Mouse (Mus musculus) hematopoietic stem cell, adult 5-6 weeks (primary cell): ENCODE measurements at regions not wholly inside any gene's neighbourhood (a gene's known extent, or its start where the extent isn't known, plus 50 kb on each side); places are given as distances from the start of the nearest gene placed in this dataset.

Experiments used
- ATAC-seq, 2 experiments: fragments of 125-278 bp in 1 of 2; replicated peaks in 1 of 2; 2 replicates each; pipeline ENCODE4 v1.8.0; 2016 to 2017; ENCODE audit warnings: inconsistent platforms in 2 of 2, mild to moderate bottlenecking in 2 of 2, moderate number of reproducible peaks in 2 of 2, low read depth in 1 of 2, moderate TSS enrichment in 1 of 2; ENCODE audit not compliant: low FRiP score in 2 of 2, poor library complexity in 2 of 2, severe bottlenecking in 2 of 2, insufficient read depth in 1 of 2, low TSS enrichment in 1 of 2

DNA sequence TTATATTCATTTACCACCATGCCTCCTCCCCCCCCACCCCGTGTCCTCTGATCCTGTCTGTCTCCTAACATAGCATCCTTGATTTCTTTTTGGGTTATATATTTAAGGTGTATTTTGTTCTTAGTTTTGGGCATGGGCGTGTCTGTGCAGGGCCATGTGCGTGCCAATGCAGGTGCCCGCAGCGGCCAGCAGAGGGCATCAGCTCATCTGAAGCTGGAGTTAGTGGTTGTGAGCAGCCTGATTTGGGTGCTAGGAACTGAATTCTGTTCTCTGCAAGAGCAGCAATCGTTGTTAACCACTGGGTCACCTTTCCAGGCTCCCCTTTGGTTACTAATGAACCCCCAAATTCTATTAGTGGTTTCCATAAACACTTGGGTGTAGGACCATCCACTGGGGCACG, 167.5 kb upstream of the Zfp64 start:
- no peak for ATAC-seq

DNA sequence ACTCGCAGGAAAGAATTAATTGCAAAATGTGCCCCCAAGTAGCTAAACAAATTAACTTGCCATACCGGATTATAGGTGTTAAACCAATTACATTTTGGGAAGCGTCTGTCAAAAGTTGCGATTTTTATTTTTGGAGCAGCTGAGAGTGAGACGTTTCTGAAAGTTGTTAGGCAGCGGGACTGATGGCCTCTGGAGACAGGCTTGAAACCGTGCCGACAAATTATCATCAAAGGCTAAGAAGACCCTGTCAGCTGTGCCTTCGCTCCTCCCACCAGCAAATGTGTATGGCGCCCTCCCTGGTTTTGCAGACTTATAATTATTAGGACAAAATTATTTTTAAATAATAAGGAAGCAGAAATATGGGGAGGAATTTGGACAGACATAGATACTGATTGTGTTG, 161.5 kb upstream of the Zfp64 start:
- no peak for ATAC-seq

DNA sequence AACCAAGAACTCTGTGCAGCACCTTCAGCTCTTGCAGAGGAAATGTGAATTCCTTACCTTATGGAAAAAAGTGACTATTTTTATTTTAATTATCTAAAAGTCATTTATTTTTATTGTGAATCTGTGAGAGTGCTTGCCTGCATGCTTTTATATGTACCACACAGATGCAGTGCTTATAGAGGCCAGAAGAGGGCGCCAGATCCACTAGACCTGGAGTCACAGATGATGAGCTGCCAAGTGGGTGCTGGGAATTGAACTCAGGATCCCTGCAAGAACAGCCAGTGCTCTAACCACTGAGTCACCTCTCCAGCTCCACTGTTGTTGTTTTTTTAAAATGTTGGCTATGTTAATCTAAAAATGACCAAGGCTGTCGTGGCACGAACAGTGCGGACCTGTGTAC, 153.7 kb upstream of the Zfp64 start:
- no peak for ATAC-seq

DNA sequence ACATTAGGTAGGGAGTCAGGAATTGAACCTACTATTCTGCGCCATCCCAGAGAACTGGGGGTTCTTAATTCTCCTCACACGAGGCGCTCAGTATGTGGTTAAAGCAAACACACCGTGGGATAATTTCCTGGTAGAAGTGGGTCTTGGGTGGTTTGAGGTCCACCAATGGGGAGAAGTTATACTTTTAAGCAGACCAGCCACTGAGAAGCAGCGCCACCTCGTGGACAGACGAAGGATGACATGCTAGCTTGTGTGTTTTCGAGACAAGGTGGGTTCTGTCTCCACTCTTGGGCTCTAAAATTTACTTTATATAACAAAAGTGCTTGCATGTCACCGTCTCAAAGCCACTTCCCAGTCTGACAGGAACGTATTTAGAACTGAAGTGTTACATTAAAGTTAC, 152.7 kb upstream of the Zfp64 start:
- peak; percentile 61 to 71; a peak in 3 of 4 replicates for ATAC-seq

DNA sequence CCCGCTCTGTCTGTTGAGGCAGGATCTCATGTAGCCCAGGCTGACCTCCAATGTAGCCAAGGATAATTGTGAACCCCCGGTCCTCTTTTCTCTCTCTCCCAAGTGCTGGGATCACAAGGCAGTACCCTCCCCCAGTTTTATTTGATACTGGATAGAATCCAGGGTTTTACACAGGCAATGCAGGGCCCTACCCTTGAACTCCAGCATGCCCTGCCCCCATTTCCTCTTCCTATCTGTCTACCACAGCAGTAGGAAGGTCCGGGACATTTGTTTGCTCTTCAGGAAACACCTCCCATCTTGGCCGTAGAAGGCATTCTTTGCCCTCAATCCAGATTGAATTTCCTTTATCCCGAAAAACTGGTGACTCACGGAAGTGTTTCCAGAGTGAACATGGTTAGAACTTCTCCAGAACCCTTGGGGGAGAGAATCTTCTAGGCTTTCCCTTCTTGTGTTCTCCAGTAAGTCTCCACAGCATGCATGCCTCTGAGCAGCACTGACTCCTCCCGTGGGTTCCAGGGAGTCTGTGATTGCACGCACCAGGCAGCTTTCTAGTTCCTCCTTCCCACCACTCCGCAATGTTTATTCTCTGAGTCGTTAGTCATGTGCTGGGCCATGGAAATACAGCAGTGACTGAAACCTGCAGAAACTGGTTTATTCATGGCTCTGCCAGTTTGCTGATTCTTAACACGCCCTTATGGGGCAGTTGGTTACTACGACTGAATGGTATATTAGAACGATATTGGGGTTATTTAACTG, 146.3 kb upstream of the Zfp64 start:
- no peak for ATAC-seq

DNA sequence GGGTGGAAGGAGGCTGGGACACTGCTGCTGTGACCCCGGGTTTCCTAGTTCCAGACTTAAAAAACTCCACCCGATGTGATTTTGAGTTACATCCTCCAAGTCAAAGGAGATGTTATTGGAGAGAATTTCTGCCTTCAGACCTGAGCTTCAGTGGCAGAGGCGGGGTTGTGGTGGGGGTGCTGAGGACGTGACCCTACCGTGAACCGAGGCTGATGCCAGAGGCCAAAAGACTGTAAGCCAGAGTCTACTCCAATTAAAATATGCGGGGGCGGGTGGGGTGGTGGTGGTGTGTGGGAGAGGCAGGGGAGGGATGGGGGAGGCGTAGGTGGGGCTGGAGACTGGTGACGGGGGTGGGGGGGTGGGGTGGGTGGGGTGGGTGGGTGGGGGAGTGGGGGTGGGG, 145.1 kb upstream of the Zfp64 start:
- no peak for ATAC-seq

DNA sequence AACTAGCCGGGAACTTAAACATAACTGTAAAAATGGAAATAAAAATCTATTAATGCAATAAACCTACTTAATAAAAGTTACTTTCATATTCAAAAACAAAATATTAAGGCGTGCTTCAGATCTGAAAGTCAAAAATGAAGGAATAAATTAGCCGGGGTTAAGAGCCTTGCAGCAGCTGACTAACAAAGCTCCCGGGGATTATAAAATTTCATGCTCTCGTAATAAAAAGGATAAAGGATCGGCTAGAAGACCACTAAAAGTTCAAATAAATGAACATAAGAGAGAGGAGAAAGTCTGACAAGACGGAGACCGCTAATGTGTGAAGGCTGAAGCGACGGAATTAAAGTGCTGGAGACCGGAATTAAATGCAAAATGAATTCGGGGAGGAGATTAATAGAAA, 144.3 kb upstream of the Zfp64 start:
- no peak for ATAC-seq

DNA sequence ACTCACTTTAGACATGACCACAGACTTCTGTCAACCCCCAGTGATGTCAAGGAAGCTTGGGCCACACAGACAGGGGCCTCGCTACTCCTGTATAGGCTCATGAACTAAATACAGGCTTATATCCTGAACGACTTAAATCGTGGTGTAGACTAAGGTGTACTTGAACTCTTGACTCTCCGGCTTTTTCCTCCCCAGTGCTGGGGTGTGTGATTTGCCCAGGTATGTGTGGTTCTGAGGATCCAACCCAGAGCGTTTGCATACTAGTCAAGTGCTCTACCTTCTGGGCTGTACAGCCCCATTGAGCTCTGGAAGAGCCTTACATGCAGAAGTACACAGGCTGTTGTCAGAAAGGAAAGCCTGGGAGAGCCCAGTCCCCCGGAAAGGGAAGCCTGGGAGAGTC, 143.2 kb upstream of the Zfp64 start:
- ATAC-seq, result no peak

DNA sequence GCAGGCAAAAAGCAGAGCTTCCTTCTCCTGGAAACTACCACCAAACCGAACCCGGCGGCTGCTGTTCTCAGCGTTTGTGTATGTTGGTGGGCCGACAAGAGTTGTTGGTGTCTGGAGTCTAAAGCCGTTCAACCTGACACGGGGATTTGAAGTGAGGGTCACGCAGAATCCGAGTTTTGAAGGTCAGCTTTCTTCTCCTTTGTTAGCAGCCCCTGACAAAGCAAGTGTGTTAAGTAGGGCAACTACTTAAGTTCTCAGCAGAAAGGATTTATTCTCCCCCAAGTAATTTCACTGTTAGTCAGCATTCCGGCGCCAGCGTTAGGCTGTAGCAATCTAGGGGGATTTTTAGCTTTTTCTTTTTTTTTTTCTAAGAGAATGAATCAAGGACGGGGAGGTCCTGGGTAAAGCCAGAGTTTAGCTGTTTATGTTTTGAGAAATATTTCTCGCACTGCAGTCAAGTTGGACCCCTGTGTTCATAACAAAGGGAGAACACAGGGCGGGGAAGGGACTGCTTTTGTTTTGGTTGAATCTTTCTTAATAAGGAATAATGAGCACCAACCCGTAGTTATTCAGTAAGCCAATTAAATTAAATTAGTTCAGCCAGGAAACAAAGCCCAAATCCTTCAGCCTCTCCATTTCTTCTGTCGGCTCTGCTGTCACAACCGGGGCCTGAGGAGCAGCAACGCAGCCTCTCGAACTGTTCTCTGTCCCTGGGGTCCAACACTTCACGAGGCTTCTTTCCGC, 138.8 kb upstream of the Zfp64 start:
- no peak for ATAC-seq

DNA sequence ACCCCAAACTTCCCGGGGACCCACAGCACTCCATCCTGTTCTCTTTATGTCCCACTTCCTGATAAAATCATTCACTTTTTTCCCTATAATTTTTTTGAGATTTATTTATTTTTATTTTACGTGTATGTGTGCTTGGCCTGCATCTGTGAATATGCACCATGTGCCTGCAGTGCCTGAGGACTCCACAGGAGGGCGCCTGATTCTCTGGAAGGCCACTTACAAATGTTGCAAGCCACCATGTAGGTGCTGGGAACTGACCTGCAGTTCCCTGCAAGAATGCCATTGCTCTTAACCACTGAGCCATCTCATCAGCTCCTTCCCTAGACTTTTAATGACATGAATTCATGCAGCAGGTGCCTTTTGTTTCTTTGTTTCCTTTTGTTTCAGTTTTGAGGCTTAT, 134.9 kb upstream of the Zfp64 start:
- ATAC-seq, result no peak

DNA sequence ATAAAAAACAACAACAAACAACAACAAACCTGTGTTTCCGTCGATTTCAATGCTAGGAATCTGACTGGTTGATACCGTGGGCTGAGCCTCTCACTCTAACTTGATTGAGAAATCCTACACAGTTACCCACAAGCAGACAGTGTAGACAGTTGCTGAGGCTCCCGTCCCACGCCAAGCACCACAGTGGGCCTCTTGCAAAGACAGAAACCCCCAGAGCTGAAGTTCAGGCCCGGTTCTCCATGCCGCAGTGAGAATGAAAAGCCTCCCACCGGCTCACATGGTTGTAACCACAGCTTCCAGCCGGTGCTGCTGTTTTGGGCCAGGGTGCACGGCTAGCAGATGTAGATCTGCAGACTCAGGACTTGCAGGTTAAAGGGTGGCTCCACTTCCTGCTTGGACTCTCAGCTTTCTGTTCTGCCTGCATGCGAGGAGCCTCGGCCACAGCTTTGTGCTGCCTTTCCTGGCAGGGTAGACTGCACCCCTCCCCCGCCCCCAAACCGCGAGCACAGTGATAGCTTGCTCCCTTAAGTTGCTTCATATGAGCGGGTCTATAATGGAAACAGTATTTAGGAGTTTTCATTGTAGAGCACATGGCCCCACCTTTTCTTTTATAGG, 133.6 kb upstream of the Zfp64 start:
- peak; percentile 92 to 93 for ATAC-seq

DNA sequence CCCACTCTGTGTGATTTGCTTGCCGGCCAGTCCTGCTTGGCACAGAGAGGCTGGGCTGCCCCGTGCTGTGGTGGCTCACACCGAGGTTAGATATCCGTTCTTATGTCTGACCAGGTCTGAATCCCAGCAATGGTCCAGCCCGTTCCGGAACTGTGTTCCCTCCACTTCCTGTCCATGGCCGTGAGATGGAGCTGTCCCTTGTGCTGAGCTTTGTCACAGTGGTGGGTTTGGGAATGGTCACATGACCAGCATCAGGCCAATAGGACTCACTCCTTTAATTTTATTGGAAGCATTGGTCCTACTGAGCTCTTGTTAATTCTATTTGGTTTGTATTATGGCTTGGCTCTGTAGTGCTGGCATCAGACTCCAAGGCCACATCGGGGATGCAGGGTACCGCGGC, 132.9 kb upstream of the Zfp64 start:
- ATAC-seq, result no peak

DNA sequence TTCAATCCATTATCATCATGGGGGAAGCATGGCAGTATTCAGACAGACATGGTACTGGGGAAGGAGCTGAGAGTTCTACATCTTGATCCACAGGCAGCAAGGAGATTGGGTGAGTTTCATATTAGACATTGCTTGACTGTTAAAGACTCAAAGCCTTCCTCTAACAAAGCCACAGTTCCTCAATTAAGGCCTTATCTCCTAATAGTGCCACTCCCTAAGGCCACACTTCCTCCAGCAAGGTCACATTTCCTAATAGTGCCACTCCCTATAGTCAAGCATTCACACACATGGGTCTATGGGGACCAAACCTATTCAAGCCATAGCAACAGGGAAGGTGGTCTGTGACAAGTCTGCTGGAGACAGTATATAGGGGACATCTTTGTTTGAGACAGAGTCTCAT, 115.9 kb upstream of the Zfp64 start:
- no peak for ATAC-seq

DNA sequence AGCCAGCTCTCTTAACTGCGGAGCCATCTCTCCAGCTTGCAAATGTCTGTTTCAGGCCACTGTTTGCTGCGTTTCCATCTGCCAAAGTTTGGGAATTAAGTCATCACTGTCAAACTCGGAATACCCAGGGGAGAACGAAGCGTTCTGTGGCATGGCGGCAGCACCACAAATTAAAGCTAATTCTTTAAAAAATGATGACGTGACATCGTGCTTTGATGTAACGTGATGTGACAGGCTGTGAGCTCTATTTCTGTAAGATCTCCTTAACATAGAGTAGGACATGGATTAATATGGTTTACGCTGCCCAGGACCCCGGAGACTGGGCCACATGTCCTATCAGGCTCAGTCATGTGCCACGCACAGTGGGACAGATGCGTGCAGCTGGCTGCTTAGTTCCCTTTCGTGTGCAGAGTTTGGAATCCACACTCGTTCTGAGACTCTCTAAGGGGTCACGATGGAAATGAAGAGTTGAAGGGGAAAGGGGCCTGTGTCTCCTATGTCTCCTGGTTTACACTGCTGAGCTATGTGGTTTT, 109.8 kb upstream of the Zfp64 start:
- no peak for ATAC-seq

DNA sequence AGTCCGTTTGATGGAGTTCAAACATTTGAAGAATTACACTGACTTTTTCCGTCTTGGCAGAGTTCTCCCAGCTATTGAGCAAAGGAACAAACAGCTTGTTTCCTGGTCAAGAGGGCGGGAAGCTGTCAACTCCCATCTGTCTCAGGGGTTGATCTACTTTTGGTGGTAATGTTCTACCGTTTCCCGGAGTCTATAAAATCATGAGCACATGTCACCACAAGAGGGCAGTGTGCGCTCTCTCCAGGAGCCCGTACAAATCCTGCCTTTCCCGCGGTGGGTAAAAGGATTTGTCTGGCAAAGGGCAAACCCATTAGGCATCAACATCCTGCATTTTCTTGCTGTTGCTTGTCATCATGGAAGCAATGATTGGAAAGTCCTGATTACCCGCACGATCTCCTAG, 106.1 kb upstream of the Zfp64 start:
- peak; percentile 65 to 67 for ATAC-seq

DNA sequence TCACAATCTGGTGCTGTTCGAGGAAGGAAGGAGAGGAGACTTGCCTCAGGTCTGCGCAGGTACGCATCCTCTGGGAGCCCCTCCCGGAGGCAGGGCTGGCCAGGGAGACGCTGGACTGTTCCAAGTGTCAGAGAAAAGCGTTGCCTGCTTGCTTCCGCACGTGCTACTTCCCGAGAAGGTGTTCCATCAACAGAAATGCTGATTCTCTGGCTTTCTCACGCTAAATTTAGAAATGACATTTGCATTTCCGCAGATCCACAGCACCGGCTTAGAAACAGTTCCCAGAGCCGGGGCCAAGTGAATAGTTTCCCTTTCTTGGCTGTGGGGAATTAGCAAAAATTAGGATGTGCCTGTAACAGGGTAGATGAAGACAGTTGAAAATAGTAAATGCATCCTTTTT, 105.1 kb upstream of the Zfp64 start:
- ATAC-seq, result no peak

DNA sequence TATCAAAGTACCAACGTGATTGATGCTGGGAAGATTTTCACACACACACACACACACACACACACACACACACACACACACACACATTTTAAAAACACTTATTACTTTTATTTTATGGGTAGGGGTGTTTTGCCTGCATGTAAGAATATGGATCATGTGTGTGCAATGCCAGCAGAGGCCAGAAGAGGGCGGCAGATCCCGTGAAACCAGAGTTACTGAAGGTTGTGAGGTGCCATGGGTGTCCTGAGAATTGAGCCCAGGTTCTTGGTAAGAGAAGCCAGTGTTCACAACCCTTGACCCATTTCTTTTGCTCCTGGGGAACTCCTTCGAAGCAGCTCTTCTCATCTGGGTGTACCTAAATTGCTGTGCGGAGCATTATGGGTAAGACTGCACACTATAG, 102.4 kb upstream of the Zfp64 start:
- no peak for ATAC-seq

DNA sequence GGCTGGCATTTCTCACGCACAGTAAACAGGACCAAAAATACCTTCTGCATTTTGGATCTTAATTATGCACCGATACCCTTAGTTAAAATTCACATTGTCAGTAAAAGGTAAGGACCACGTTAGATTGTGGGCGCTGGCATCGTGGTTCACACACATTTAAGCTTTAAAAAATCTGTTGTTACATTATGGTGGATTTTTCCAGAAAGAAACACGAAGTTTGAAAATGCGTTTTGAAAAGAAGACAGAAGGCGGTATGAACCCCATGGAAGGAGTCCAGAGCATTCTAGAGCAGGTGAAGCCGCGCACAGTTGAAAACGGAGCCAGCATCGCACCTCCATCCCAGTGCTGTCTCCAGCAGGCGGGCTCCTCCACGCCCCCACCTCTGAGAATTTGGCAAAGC, 94.6 kb upstream of the Zfp64 start:
- no peak for ATAC-seq
